Mouse (Mus musculus): ENCODE data around the gene Tmem107. TPM values are rescaled to one million over a fixed set of nuclear protein-coding genes. Genes with fewer than 3 reads are reported as not detected.

Gene Tmem107
- polyA plus RNA-seq, 2 experiments = 12.0 to 21.9 TPM

DNA sequence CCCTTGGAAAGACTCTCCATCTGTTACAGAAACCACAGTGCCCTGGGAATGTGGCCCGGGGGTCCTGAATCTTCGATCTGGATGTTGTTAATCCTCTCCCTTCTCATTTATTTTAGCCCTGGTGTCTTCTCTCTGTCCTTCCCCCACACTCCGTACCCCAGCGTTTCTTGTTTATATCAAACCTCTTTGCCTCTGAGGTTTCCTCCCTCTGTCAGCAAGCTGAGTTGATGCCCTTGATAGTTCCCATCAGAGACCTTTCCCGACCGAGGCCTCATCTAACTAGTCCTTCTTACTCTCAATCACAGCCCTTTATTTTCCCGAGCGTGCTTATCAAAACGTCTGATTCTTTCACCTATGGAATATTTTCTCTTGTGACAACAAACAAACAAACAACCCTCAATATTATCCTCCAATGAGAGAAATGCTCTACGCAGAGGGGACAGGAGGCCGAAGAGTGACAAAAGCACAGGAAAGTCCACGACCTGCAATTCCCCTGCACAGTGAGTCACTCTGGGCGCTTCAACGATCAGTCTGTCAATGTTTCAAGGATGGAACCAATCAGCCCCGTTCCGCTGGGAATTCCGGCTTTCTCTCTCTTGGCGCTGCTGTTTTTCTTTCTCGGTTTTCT is 11.8 kb upstream of the Tmem107 start:
- H3K4me2 ChIP-seq (ENCODE audit: low read depth) = peak overlapping the region; percentile 97
- ATAC-seq (ENCODE audit: insufficient read depth) (no peak), DNase-seq (ENCODE audit: low read depth in 3 of 3, low spot score in 3 of 3) (no peak)
- no peak for TF ChIP-seq CTCF (IDR thresholded peaks at IDR 0.05; ENCODE audit: low read depth)
- TF ChIP-seq EP300 (IDR thresholded peaks at IDR 0.05; ENCODE audit: low read depth) = no peak
- no peaks in the 10 kb centered on the region for H3K27me3 ChIP-seq (ENCODE audit: control insufficient read depth, insufficient read depth, low read length)
- peak overlapping the region; percentile 77 to 88 for H3K4me3 ChIP-seq (ENCODE audit: insufficient read depth in 1 of 2, low read depth in 2 of 2, low read length in 2 of 2)
- H3K27ac ChIP-seq = peak overlapping the region; percentile 88
- H3K9me3 ChIP-seq (ENCODE audit: control insufficient read depth, low read length) = no peaks in the 10 kb centered on the region
- 2% methylated on average over 19 of the region's 19 CpGs for WGBS (ENCODE audit: insufficient replicate concordance)
- H3K4me1 ChIP-seq (replicated peaks; ENCODE audit: control insufficient read depth in 2 of 2, insufficient read depth in 2 of 2, low read length in 1 of 2) = peaks cover 7 to 17% of the 10 kb centered on the region in 2 experiments
- peak overlapping the region; percentile 89 for H3K9ac ChIP-seq (replicated peaks)
- no peaks in the 10 kb centered on the region for H3K36me3 ChIP-seq (replicated peaks; ENCODE audit: control insufficient read depth, insufficient read depth, low read depth)

DNA sequence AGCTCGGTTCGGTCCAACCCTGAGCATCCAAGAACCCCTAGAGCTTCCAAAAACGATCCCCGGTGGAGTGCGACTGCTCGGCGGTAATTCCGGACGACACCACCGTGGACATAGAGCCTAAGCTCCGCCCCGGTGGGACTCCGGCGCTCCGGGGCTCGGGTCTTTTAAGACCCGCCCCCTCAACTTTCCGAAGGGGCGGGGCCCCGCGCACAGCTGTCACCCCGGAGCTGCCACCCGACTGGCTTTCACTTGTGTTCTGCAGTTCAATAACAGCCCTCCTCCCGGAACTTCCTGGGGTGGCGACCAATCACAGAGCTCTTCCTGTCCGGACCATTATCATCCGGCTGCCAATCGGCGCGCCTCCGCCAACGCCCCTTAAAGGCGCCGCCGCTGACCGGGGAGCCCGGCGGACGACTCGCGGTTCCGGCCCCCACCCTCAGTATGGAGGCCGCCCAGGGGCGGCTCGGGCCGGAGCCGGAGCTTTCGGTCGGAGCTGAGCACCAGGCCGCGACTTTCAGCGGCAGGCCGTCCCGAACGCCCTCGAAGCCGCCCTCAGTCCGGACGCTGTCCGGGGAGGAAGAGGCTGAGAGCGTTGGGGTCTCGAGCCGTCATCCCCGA is 11.1 kb upstream of the Tmem107 start, which contains the start of gene Borcs6:
Borcs6 (plus strand) TSS at position 361 of the 618 bp plus-strand sequence.
- under 1% methylated on average over 64 of the region's 64 CpGs for WGBS (ENCODE audit: insufficient replicate concordance)
- TF ChIP-seq CTCF (IDR thresholded peaks at IDR 0.05; ENCODE audit: low read depth) (no peak), EP300 (IDR thresholded peaks at IDR 0.05; ENCODE audit: low read depth) (0 out of 2 replicates have a peak, but pooled peaks have one; percentile 15)

DNA sequence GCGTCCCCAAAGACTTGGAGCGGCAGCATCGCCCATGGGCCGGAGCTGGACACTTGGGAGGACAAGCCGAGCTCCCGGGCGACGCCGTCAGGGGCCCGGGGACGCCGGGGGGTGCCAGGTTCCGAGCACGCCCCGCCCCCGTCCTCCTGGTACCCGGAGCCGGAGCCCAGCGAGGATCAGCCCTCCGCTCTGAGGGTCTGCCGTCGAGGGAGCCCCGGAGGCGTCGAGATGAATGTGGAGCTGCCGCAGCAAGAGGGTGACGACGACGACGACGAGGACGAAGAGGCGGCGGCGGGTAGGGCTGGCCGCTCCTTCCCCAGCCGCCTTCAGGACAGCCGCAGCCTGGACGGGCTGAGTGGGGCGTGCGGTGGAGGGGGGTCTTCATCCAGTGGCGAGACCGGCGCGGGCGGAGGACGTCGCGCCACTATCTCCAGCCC is 10.6 kb upstream of the Tmem107 start:
- Histone ChIP-seq H3K4me2 (ENCODE audit: low read depth) (peak overlapping the region; percentile 97), H3K27me3 (ENCODE audit: control insufficient read depth, insufficient read depth, low read length) (no peaks in the 10 kb centered on the region), H3K4me1 (replicated peaks; ENCODE audit: control insufficient read depth in 2 of 2, insufficient read depth in 2 of 2, low read length in 1 of 2) (peaks cover 7 to 26% of the 10 kb centered on the region in 2 experiments), H3K27ac (peak overlapping the region; percentile 45), H3K36me3 (replicated peaks; ENCODE audit: control insufficient read depth, insufficient read depth, low read depth) (no peaks in the 10 kb centered on the region), H3K9ac (replicated peaks) (peak overlapping the region; percentile 88), H3K9me3 (ENCODE audit: control insufficient read depth, low read length) (no peaks in the 10 kb centered on the region), H3K4me3 (ENCODE audit: insufficient read depth in 1 of 2, low read depth in 2 of 2, low read length in 2 of 2) (peak overlapping the region; percentile 77 to 80)
- ATAC-seq (ENCODE audit: insufficient read depth) (peak; percentile 7; the same call in 1 of the 2 replicates), DNase-seq (ENCODE audit: low read depth in 3 of 3, low spot score in 3 of 3) (no peak)
- WGBS (ENCODE audit: insufficient replicate concordance) = under 1% methylated on average over 48 of the region's 49 CpGs
- TF ChIP-seq CTCF (IDR thresholded peaks at IDR 0.05; ENCODE audit: low read depth) (no peak), EP300 (IDR thresholded peaks at IDR 0.05; ENCODE audit: low read depth) (no peak)

More for the DNA sequence above, 11.1 kb upstream of the Tmem107 start, which contains the start of gene Borcs6:
- Histone ChIP-seq H3K4me1 (replicated peaks; ENCODE audit: control insufficient read depth in 2 of 2, insufficient read depth in 2 of 2, low read length in 1 of 2) (peaks cover 7 to 23% of the 10 kb centered on the region in 2 experiments), H3K4me3 (ENCODE audit: insufficient read depth in 1 of 2, low read depth in 2 of 2, low read length in 2 of 2) (peak within 1 kb of the TSS; percentile 77 to 88), H3K4me2 (ENCODE audit: low read depth) (peak within 1 kb of the TSS; percentile 97), H3K9me3 (ENCODE audit: control insufficient read depth, low read length) (no peaks in the 10 kb centered on the region), H3K27ac (peak within 1 kb of the TSS; percentile 88), H3K36me3 (replicated peaks; ENCODE audit: control insufficient read depth, insufficient read depth, low read depth) (no peaks in the 10 kb centered on the region), H3K9ac (replicated peaks) (peak within 1 kb of the TSS; percentile 89), H3K27me3 (ENCODE audit: control insufficient read depth, insufficient read depth, low read length) (no peaks in the 10 kb centered on the region)
- DNase-seq (ENCODE audit: low read depth in 3 of 3, low spot score in 3 of 3) (peak; percentile 96 to 97 (median 97)), ATAC-seq (ENCODE audit: insufficient read depth) (peak; percentile 82)

DNA sequence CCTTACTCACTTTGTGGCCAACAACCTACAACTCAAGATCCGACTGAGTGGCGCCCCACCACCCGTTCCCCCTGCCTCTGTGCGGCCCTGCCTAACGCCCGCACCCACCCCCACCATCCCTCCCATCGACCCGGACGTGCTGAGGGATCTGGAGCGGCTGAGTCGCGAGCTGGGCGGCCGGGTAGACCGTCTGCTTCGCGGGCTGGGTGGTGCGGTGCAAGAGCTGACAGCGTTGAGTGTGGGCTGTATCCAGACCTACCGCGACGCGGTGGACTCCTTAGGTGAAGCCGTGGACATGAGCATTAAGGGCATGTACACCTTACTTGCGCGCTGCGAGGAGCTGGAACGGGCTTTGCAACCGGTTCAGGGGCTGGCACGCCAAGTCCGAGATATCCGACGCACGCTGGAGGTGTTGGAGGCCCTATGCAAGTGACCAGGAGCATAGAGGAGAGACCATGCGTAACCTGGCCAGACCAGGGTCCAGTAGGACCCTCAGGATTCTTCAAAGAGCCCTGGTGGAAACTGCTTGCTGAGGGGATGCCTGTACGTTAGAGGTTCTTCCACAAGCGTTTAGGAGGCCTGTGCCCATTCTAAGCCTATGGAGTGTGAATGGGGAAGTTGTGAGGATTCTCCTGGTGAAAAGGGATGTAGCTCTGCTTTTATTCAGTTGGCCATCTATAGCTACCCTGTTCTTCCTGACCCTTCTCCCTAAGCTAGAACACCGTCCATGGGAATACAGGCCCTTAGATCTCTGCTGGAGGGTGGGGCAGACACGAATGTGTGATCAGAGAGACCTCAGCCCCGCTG is 10.0 kb upstream of the Tmem107 start:
- 4% methylated on average over 40 of the region's 40 CpGs for WGBS (ENCODE audit: insufficient replicate concordance)
- TF ChIP-seq EP300 (IDR thresholded peaks at IDR 0.05; ENCODE audit: low read depth) (no peak), CTCF (IDR thresholded peaks at IDR 0.05; ENCODE audit: low read depth) (no peak)
- peak overlapping the region; percentile 77 to 80 for H3K4me3 ChIP-seq (ENCODE audit: insufficient read depth in 1 of 2, low read depth in 2 of 2, low read length in 2 of 2)
- DNase-seq (ENCODE audit: low read depth in 3 of 3, low spot score in 3 of 3) = no peak
- H3K9me3 ChIP-seq (ENCODE audit: control insufficient read depth, low read length) = no peaks in the 10 kb centered on the region
- no peaks in the 10 kb centered on the region for H3K27me3 ChIP-seq (ENCODE audit: control insufficient read depth, insufficient read depth, low read length)
- H3K4me2 ChIP-seq (ENCODE audit: low read depth) = peak overlapping the region; percentile 97
- H3K9ac ChIP-seq (replicated peaks) = peak overlapping the region; percentile 88
- H3K36me3 ChIP-seq (replicated peaks; ENCODE audit: control insufficient read depth, insufficient read depth, low read depth) = no peaks in the 10 kb centered on the region
- peak overlapping the region; percentile 15 for H3K27ac ChIP-seq
- no peak for ATAC-seq (ENCODE audit: insufficient read depth)
- peaks cover 7 to 26% of the 10 kb centered on the region in 2 experiments for H3K4me1 ChIP-seq (replicated peaks; ENCODE audit: control insufficient read depth in 2 of 2, insufficient read depth in 2 of 2, low read length in 1 of 2)

Measured in liver, embryonic 14.5 days (tissue).